Comparison of ENCODE assay signal across 27 mouse cellular contexts in the genomic region with DNA sequence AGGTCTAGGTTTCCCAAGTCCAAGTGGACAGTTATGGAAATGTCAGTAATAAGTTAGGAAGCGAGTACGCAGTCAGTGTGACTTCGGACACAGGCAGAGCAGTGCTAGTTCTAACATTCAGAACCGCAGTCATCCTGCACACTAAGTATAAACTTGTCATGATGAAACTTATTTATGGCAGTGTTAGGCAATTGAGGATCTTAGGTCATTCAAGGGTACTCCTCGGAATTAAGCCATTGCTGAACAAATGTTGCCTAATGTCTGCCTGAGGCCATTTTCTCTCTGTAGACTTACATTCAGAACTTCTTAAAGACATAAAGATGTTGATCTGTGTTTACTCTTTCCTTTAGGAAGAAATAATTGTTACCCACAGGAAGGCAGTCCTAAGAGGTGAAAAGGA.
DNase-seq lines count a peak whose midpoint lies in the region; ATAC-seq and TF ChIP-seq lines count a peak whose summit lies in the region.
"Had no signal": no experiment of that assay in that cellular context is flagged by ENCODE, and none has a peak within 500 bp of the region (broad histone marks: within the 10 kb centered on the region; RNA-seq: fewer than 3 reads in every experiment).

No protein-coding gene starts in this region.

- in situ Hi-C loops in Patski (cut with MboI; ENCODE audit: low pct_unique_long_range_greater_than_20kb) = no loop called here

- no peak for TF ChIP-seq CTCF in lung, adult 2 months (IDR thresholded peaks at IDR 0.05; ENCODE audit: insufficient read depth, low read length)
- no peak for TF ChIP-seq CTCF in Patski (IDR thresholded peaks at IDR 0.05)

- no peaks in the 10 kb centered on the region for H3K27me3 ChIP-seq in Patski
- H3K27me3 ChIP-seq: CH12.LX; embryonic facial prominence, embryonic 15.5 days; forebrain, embryonic 13.5 days; heart, embryonic 13.5 days; hindbrain, embryonic 15.5 days; lung, embryonic 15.5 days; neural tube, embryonic 12.5 days had no signal

- POLR2A ChIA-PET in Patski (lab: Charles Lee) = no interaction called here

- DNase-seq in adrenal gland, postnatal 36 days = peak; percentile 5 to 15
- DNase-seq in adrenal gland, adult 18-20 months (ENCODE audit: low spot score in 2 of 2) = no peak
- DNase-seq in lung, postnatal 25 days (ENCODE audit: low spot score) = peak; percentile 7
- DNase-seq in lung, adult 2 months = no peak
- peak; percentile 6 for DNase-seq in Patski (ENCODE audit: low read depth, low spot score)
- DNase-seq in right cerebral cortex, postnatal 36 days (ENCODE audit: low spot score in 2 of 2) = no peak
- DNase-seq in layer of hippocampus, adult 9-11 months = no peak
- DNase-seq: cerebellum, adult 8-10 months; cerebellum, postnatal 25 days; gastrocnemius, postnatal 14 days; heart, postnatal 10 days; kidney, adult 8-10 months; kidney, postnatal 4 days; layer of hippocampus, postnatal 36 days; left cerebral cortex, postnatal 4 days had no signal

- 69% methylated on average over 5 of the region's 5 CpGs for WGBS in lung, adult 2 months

- no peak for TF ChIP-seq POLR2A in lung, adult 2 months (IDR thresholded peaks at IDR 0.05; ENCODE audit: borderline replicate concordance, extremely low read depth, low read depth, low read length)

- H3K4me1 ChIP-seq in lung, adult 2 months (ENCODE audit: control insufficient read depth, insufficient read depth, low read length) = no peaks in the 10 kb centered on the region
- H3K4me1 ChIP-seq: embryonic facial prominence, embryonic 10.5 days; embryonic facial prominence, embryonic 15.5 days; forebrain, embryonic 13.5 days; heart, embryonic 13.5 days; hindbrain, embryonic 10.5 days; hindbrain, embryonic 15.5 days; lung, embryonic 15.5 days; neural tube, embryonic 12.5 days had no signal

- no peak overlapping the region for H3K4me3 ChIP-seq in lung, adult 2 months (replicated peaks; ENCODE audit: extremely low read depth, low read depth, low read length)
- H3K4me3 ChIP-seq: embryonic facial prominence, embryonic 10.5 days; embryonic facial prominence, embryonic 15.5 days; forebrain, embryonic 13.5 days; heart, embryonic 13.5 days; hindbrain, embryonic 10.5 days; hindbrain, embryonic 15.5 days; lung, embryonic 15.5 days; neural tube, embryonic 12.5 days had no signal

- CTCF ChIA-PET in Patski (lab: Charles Lee) = no interaction called here

- peak; percentile 83 for ATAC-seq in Patski
- peak; percentile 40 for ATAC-seq in granulocyte monocyte progenitor cell, adult 5-6 weeks (replicated peaks; ENCODE audit: poor library complexity, severe bottlenecking)
- ATAC-seq: forebrain, embryonic 13.5 days; inflammation-experienced regulatory T-cells, adult 6 months; midbrain, embryonic 16.5 days had no signal

Comparison
In these comparisons a context has a peak if more than half of its experiments do, and no peak if none do; other contexts are left out.
1. DNase-seq: peak in adrenal gland, postnatal 36 days (2 of 2), lung, postnatal 25 days (single experiment) and Patski (single experiment); none in adrenal gland, adult 18-20 months (0 of 2), lung, adult 2 months (single experiment), right cerebral cortex, postnatal 36 days (0 of 2) and layer of hippocampus, adult 9-11 months (single experiment).